Mouse (Mus musculus): Measurements from ENCODE around the gene Pde4d. TPM values are rescaled to one million over a fixed set of nuclear protein-coding genes. Genes with fewer than 3 reads are reported as not detected.

Gene Pde4d
- polyA plus RNA-seq, 3 experiments from 2014 or later, result 6.8 to 7.6 (median 7.4) TPM

DNA sequence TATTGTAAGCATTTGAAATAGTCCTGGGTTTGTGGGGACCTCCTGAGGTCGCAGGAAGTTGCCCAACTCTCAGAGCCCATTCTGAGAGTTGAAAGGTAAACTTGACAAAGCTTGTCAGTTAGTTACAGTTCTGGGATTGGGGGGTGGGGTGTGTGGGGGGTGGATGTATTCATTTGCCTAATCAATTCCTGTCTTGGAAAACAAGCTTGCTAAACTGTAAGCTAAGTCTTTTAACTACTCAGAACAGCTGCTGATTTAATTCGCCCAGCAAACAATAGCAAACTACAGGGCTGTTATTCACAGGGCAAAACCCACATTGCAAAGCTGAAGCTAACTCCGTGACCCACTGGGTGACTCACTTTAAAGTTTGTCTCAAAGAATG is 1183.3 kb downstream of the Pde4d start:
- ATAC-seq, result no peak

DNA sequence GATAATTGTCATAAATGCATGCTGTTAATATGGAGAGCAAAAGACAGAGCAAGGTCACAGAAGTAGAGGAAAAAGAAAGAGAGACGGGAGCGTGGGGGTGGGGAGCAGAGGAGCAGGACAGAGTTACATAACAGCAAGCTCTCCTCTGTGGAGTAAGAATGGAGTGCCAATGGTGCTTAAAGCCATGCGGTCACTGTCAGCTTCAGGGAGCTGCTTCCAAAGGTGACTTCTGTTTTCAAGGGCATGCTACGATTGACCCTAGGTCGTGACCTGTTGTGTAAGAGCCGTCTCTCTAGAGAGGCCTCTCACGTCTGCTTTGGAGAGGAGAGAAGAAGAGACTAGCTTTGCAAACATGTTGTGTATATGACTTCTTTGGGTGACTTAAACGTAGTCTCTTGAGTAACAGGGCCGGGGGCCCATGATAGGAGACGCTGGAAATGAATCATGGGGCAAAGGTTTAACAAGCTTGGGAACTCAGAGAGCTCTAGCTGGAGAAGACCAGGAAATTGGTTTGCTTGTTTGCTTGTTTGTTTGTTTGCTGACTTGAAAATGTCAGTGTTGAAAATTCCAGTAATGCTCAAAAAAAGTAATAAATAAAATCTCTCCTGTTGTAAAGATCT is 1186.3 kb downstream of the Pde4d start:
- ATAC-seq, result no peak

DNA sequence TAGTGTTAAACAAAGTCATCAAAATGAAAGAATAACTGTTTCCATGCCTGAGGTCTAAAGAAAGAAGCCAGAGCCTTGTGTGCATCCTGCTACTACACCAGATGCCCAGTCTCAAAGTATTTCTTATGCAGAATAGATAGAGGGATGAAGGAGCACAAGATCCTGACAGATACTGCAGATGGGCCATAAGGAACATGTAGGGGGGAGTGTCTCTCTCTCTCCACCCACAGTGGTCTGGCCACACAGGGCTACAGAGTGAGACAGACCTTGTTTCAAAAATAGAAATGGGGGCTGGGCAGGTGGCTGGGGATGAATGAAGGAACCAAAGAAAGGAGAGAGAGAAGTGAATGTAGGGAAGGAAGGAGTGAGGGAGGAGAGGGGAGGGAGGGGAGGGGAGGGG is 1188.5 kb downstream of the Pde4d start:
- no peak for ATAC-seq

DNA sequence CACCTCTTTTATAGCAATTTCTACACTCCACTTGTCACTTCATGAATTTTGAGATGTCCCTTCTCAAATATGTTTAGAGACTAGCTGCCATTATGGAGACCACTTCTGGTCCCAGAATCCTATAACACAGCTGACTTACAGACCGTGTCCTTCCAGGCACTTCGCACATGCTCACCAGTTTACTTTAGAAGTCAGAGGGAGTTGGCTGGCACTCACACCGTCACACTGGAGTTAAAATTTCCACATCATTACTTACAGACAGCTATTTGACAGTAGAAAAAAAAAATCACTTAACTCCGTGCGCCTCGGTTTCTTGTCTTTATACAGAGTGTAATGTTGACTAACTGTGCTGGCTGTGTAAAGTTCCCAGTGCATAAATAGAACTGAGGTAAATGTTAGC is 1189.5 kb downstream of the Pde4d start:
- ATAC-seq, result no peak

DNA sequence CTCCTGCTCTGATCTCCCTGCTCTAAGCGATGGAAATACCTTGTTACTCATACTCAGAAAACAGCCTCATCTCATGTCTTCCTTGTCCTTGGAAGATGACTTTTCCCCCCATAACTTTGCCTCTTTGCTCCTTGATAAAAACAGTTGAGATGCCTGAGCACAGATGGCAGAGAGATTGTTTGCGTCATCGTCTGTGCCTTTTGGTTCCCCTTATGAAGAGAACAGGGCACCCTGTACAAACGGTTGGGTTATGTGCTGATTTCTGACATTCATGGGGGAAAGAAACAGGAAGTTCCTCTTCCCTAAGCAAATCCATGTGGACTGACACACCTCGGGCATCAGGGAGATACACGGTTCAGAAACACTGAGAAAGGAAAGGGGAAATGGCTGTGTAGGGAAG is 1191.8 kb downstream of the Pde4d start:
- ATAC-seq, result no peak

DNA sequence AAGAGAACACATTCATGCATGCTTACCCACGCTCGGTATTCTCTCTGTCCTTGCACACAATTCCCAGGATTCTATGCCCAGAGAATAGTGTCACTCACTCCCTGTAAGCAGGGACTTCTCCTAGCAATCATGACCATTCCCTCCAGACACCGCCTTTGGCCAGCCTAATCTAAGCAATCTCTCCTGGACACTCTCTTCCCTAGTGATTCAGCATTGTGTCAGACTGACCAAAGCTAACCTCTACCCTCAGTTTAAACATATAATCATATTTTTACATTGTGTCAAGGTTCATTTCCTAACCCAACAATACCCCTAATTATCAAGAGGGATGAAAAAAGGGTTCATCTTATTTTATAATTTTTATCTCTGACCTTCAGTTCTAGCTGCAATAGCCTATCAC is 1193.7 kb downstream of the Pde4d start:
- ATAC-seq, result no peak

DNA sequence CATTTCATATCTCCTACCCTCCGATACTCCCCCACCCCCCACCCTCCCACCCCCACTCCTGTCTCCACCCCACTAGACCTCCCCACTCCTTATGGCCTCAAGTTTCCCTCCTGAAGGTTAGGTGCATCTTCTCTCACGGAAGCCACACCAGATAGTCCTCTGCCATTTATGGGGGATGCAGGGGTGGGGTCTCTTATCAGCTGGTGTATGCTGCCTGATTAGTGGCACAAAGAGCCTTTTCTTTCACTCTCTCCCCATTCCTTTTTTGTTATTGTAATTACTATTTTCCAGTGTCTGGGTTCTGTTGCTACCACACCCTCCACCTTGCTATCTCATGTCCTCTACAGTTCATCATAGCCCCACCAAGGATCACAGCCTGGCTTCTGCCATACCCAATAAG is 1194.3 kb downstream of the Pde4d start:
- ATAC-seq, result no peak

DNA sequence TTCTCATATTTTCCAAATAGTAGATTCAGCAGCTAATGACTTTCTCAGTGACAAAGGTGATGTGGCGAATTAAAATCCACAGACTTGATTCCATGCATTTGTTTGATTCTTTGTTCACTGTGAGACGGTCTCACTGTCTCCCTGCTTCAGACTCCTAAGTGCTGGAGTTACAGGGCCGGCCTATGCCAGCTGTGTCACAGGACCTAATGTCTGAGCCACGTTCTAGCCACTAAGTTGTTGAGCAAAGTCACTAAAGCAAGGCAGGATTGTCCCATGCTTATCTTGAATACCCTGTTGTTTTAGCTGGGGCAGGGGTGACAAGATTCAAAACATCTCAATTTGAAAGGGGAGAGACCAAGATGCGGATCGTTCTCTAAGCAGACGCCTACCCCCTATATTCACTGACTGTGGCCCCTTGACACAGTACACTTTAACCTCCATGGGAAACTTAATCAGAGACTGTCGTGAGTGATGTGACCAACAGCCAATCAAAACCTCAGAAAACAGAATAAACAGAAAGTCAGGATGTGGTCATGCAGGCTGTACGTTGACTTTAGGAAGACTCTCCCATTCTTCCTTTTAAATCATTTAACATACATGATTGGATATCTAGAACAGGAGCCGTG is 1195.6 kb downstream of the Pde4d start:
- no peak for ATAC-seq

DNA sequence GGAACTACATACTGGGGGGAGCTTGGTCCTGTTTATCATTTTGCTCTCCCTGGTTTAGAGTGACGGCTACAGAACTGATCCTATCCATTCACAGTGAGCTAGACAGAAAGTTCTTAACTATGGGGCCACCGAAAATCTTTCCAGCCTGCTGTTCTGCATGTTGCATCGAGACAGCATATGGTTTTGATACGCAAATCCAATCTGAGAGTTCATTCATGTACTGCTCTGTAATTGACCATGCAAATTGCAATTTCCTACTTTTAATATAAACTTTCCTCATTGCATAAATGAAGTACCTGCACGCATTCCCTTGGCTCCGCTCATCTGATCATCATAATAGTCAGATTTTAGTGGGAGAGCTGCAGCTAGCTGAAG is 1196.1 kb downstream of the Pde4d start:
- ATAC-seq, result no peak

DNA sequence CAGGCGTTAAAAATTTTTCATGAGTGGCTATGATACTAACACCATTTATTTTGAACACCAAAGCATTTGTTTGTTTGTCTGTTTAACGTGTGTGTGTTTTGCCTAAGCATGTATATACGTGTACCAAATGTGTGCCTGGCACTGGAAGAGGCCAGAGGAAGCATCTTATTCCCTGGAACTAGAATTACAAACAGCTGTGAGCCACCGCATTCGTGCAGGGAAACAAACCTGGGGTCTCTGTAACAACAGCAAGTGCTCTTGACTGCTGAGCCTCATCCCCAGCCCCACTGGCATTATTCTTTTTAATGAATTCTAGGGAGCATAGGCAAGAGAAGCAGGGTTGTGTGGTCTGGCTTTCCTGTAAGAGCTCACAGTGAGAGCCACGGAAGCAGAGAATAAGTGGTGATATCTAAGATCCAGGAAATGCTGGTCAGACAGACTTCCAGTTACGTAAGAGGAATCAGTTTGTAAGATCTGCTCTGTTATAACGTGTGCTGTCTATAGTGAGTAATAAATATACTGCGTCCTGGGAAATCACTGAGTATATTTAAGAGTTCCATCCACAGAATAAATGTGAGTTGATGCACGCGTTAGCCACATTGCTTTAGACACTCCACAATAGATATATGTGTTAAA is 1197.0 kb downstream of the Pde4d start:
- no peak for ATAC-seq

DNA sequence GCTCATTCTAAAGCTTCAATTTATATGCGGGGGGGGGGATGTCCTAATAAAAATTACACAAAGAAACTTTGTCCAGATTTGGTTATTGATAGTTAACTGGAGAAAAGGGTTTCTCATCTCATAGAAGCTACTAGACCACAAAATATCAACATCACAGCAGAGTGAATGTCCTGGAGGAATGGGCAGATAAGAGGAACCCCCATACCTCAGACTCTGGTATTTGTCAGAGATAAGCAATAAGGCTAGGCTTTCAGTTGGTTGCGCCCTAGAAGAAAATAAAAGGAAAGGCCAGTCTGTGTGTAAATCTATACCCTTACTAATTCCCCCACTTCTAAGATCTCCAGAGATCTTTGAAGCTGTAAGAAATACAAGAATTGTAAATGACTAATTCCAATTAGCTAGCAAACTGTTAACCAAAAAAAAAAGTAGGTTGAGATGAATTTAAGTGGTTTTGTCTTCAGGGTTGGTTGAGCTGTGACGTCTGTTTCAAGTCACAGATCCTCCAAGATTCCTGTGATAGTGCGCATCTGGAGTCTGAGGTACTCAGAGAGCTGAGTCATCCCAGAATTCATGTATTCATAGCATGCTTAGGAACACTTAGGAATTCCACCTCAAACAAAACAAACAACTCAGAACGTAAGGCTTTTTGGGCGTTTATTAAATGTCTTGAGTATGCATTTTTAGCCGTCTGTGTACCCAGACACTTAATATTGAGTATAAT is 1197.9 kb downstream of the Pde4d start:
- ATAC-seq, result no peak

DNA sequence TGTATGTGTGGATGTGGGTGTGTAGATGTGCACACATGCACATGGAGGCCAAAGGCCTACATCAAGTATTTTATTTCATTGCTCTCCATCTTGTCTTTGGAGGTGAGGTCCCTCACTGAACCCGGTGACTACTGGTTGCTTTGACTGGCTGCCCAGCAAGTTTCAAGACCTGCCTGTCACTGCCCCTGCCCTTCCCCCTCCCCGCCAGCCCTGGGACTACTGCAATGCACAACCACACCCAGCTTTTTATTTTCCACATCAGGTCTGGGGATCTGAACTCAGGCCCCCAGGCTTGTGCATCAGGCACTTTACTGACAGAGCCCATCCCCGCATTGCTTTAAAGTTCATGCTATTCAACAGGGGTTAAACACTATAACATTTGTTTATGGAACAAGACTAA is 1198.6 kb downstream of the Pde4d start:
- ATAC-seq, result no peak

DNA sequence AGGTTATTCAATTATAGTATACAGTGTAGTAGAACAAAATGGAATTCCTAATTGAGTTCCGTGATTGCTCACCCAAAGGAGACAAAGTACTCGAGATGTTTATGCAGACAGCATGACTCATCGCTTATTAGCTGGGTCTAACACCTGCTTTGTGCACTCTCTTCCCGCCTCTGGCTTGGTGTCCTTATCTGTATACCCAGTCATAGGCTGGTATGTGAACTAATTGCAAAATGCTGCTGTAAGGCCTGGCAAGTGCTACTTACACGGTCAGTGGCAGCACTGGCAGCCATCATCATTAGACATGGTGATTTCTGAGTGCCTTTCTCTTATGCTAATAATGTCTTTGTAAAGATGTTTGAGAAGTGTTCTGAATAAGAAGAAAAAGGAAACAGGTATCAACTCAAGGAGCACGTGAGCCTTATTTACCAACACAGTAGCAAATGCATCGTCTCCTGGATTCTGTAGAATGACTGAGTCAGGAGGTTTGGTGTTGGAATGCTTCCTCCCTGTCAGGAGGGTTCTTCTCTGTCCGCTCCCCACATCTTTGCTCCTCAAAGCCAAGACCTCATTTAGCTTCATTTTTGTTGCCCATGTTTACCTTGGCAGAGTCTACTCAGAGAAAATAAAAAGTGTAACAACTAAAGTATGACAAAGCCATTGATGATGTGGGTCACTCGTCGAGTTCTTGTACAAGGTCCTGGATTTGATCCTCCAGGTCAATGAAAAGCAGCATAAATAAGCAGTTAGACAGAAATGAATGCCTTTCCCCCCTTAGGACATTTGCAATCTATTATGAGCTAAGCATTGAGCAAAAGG is 1202.2 kb downstream of the Pde4d start:
- no peak for ATAC-seq

DNA sequence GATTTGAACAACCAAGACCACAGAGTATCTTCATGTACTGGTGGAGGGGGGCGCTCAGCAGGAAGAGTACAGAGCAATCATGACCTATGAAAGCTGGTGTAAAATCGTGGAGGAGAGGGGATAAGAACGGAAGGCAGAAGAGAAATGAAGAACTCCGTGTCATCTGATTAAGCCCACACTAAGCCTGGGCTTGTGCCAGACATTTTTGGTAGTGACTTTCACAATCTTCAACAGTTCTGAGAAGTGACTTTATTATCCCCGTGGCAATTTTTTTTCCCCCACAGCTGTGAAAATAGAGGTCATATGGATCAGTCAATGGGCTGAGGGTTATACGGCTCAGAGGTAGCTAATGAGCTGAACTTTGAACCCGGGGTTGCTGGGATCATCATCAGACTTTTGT is 1202.9 kb downstream of the Pde4d start:
- ATAC-seq, result no peak

DNA sequence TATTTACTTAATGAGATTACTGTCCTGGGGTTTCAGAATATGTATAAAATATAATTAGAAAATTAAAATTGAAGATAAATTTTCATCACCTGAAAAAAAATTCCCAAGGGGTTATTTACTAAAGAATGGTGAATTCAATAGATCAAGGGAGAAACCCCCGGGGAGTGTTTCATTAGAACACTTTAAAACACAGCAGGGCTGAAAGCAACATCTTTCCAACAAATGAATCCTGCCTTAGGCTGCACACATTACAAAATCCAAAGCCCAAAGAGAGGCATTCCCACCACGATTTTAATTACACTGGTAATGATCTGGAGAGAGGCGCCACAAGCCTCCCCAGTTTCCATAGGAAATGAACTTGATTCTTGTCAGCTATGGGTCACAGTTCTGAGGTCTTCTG is 1205.6 kb downstream of the Pde4d start:
- ATAC-seq, result no peak

DNA sequence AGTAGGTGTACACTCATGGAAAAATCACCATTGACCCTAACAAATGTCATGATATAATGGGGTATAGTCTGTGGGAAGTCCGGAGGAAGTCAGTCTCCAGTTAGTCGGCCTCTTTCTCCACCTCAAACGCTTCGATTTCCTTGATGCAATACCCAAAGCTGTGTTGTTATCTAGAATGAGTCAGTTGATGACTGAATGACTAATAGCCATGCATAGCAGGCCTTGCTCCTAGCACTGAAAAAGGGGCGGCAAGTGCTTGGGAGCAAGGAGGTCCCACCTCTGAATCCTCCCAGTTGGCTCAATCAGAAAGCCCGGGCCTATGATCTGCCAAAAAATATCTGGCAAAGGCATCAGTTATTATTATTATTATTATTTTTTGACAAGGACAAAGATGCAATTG is 1209.4 kb downstream of the Pde4d start:
- no peak for ATAC-seq

DNA sequence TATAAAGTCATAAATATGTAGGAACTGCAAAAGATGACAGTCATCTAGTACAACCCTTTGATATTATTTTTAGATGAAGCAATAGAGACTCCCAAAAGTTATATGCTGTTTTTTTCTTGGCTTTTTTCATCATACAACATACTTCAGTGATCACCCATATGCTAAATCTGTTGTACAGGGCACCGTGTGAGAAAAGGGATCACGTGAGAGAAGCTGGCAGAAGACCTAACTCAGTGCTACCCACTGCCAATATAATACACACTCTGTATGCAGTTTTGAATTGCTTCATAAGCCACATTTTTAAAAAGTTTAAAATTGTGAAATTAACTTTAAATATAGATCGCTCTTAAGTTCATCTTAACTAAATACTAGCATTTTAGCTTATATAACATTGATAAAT is 1211.6 kb downstream of the Pde4d start:
- no peak for ATAC-seq

DNA sequence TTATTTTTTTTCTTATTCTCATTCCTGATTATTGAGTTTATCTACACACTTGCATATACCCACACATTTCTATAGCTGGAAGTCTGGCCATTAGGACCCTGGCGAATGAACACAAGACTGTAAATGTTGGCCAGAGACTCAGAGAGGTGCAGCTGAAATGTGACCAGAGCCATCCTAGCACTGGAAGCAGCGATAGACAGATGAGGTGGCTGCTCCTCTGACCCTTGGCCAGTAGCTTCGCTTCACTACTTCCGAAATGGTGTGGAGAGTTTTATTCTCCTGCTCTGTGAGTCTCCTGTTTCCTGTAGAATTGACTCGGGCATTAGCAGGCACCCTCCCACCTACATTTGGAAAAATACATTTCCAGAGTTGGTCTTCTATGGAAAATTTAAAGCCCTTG is 1212.4 kb downstream of the Pde4d start:
- no peak for ATAC-seq

DNA sequence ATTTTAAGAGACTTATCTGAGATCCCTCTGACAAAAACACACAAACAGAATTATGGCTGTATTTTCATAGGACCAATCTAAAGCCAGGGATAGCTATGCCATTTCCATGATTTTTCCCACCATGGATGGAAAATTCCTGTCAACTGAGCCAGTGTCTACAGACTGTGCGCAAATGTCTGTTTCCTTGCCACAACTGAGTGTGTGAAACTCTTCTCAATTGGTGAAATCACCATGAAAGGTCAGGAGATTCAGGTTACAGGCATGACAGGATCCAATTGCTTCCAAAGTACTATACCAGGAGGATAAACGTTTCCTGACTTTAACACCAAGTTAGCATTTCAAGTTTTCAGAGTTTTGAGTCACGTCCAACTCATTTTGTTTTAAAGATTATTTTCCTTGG is 1213.0 kb downstream of the Pde4d start:
- no peak for ATAC-seq

DNA sequence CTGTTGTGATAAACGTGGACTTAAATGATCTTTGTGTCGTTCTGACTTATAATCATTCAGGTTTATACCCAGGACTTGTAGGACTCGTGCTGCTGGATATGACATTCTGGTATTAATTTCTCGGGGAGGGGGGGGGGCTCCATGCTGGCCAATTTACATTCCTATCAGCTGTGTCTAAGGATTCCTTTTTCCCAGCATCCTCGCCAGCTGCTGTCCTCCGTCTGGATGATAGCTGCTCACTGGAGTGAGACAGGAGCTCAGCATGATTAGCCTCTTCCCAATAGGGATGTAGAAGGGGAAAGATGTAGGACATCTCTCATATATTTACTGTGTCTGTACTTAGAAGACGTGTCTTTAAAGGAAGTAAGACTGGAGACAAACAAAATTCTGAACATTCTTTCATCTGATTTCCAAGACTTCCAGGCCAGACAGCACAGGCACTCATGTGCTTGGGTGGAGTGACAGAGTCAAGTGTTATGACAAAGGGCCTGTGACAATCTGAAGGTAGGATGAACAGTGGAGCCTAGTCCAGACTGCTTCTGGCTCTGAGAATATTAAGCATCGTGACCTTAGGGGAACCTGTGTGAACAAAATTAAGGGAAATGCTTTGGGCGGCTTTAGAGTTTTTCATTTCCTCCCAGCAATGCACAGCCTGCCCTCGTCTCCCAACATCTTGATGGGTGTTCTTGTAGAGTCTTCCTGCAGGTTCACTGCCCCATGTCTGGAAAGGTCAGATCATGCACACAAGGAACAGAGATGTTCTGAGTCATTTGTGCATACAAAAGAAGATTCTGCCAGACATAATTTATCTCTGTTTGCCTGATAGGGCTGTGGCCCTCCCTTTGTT is 1215.4 kb downstream of the Pde4d start:
- no peak for ATAC-seq

DNA sequence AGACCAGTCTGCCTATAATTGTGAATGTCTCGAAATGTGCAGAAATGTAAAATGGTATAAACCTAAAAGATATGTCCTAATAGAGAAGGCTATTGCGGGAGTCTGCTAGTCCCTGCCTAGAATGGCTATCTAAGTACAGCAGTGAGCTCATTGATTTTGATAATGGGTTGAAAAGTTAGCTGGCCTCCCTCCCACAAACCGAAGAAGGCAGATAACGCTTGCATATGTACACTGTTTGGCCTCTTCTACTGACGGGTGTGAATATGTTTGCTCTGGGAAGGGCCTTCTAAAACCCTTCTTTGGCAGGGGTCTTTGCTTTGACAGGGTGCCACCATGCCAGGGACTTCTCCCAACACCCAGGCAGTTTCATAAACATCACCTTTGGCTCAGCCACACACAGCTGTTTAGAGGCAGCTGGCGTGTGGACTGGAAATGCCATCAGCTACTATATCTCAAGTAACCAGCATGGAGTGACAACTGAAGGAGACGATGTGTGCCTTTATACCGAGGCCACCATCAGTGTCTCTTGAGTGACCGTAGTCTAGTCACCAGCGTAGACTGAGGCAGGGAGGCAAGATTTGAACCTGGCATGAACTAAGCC is 1216.2 kb downstream of the Pde4d start:
- no peak for ATAC-seq

DNA sequence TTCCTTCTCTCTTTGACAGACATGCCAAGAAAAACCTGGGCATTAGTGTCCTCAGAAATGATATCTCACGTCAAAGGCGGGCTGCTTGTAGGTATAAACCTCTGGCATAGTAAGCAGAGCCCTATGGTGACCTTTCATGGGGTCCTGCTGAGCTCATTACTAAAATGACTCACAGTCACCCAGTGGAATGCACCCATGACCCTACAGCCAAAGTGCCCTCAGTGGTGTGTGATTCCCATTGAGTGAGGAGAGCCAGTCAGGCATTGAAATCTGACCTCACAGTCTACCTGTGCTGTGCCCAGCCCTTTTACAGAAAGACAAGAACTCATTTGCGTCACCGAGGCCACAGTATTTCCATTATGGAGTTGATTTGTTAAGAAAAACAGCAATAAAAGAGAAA is 1220.2 kb downstream of the Pde4d start:
- no peak for ATAC-seq

All from inflammation-experienced regulatory T-cells, adult 6 months (primary cell).